Mouse (Mus musculus) thymus, adult 2 months (tissue): ENCODE measurements around the gene Bcl2l12.
A peak's percentile ranks its signal among the peaks of the same experiment; 100 is the strongest.

Source experiments
- CTCF ChIP-seq: fragments of 200-500 bp; IDR thresholded peaks from 2 replicates; pipeline ENCODE4 v1.5.1; 2012; ENCODE audit warnings: mild to moderate bottlenecking, control low read depth, low read length, moderate library complexity, borderline replicate concordance; ENCODE audit not compliant: control insufficient read depth, poor library complexity, insufficient read depth; ENCODE audit errors: extremely low read depth
- POLR2A ChIP-seq: fragments of 200-500 bp; IDR thresholded peaks from 2 replicates; pipeline ENCODE4 v1.6.1; 2012; ENCODE audit warnings: mild to moderate bottlenecking, low read length, control low read depth, moderate library complexity; ENCODE audit not compliant: control insufficient read depth, poor library complexity, insufficient read depth; ENCODE audit errors: extremely low read depth

GRCm38 (mm10) chr7:44970231-44970691, 28.3 kb downstream of the Bcl2l12 start:
- TF ChIP-seq POLR2A (peak; percentile 20; the same call in 1 of the 2 replicates), CTCF (no peak)
